Mouse (Mus musculus): ENCODE measurements around the gene Gm6899. TPM values are rescaled to one million over a fixed set of nuclear protein-coding genes. Genes with fewer than 3 reads are reported as not detected.

The Gm6899 gene
- polyA plus RNA-seq (2012; rRNA removed) = not detected in 2 replicates

- Histone ChIP-seq H3K4me1 (ENCODE audit: control insufficient read depth, insufficient read depth, insufficient read length, low read length) (peaks cover 2% of the 10 kb centered on the region; the same call in 1 of the 2 replicates), H3K27ac (ENCODE audit: insufficient read depth, low read depth, low read length) (peak within 1 kb of the TSS; percentile 73), H3K4me3 (ENCODE audit: low read depth, low read length) (peak within 1 kb of the TSS; percentile 95), H3K27me3 (ENCODE audit: control insufficient read depth, insufficient read depth, low read length) (no peaks in the 10 kb centered on the region; the same call in 1 of the 2 replicates), H3K36me3 (ENCODE audit: control insufficient read depth, insufficient read depth, low read length) (0 out of 2 replicates have a peak, but pooled peaks cover 2% of the 10 kb centered on the region)
- TF ChIP-seq CTCF (IDR thresholded peaks at IDR 0.05; ENCODE audit: extremely low read depth, insufficient read length, insufficient replicate concordance, low read depth, low read length) = peak; percentile 23; the same call in 1 of the 2 replicates
- peak; percentile 66; the same call in 1 of the 2 replicates for TF ChIP-seq POLR2A (IDR thresholded peaks at IDR 0.05; ENCODE audit: low read depth, low read length)
- under 1% methylated on average over 60 of the region's 60 CpGs for WGBS
These were observed at the start of gene Gm6899, which contains the start of gene Vrk2 for GRCm38 (mm10) chr11:26593061-26594059. Gene Gm6899 (plus strand): TSS chr11:26593241. Gene Vrk2 (minus strand): TSS chr11:26593999.

GRCm38 (mm10) chr11:26551551-26551950 lies 41.5 kb upstream of the Gm6899 start:
- 0 out of 2 replicates have a peak, but pooled peaks cover 2% of the 10 kb centered on the region for H3K36me3 ChIP-seq (ENCODE audit: control insufficient read depth, insufficient read depth, low read length)
- TF ChIP-seq POLR2A (IDR thresholded peaks at IDR 0.05; ENCODE audit: low read depth, low read length) (no peak), CTCF (IDR thresholded peaks at IDR 0.05; ENCODE audit: extremely low read depth, insufficient read length, insufficient replicate concordance, low read depth, low read length) (no peak)
- no peaks in the 10 kb centered on the region for H3K4me1 ChIP-seq (ENCODE audit: control insufficient read depth, insufficient read depth, insufficient read length, low read length)
- WGBS = 87% methylated on average over 3 of the region's 3 CpGs
- H3K27me3 ChIP-seq (ENCODE audit: control insufficient read depth, insufficient read depth, low read length) = no peaks in the 10 kb centered on the region
- H3K4me3 ChIP-seq (ENCODE audit: low read depth, low read length) = no peak overlapping the region
- no peak overlapping the region for H3K27ac ChIP-seq (ENCODE audit: insufficient read depth, low read depth, low read length)

DNA sequence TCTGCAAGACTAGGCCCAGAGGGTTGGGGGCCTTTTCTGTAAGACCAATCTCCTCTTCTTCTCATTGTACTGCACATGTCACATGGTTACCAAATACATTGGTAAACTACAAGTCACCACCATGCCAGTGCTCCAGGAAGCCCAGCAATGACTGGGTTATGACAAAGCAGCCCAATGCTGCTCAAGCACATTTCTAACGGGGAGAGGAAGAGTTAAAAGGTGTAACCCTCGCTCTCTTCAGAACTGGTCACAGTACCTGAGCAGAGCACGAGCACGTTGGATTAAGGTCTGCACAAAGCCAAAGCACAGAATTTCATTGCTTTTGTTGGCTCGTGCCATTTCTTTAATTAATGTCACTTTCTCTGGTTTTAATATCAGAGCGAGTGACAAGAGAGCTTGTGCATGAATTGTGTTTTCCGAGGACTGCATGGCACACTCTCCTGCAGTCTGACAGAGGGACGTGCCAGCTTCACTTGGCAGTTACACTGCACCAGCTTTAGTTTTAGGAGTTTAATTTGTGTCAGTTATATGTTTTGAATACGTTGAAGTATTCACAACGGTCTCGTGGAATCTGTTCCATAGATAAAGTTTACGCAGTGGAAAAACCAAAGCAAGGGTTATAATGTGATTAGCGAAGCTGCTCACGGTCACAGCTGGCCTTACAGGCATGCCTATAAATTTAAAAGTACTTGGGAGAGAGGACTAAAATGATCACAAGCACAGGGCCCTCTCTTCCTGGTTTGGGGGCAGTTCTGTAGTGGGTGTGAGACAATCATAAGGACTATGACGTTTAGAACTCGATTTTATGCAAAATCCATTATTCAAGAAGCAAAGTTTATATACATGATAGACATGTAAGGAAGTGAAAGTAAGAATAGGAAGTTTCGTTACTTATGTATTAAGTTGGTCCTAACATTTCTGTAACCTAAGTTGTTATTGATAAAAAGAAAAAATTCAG lies 7.4 kb upstream of the Gm6899 start:
- Histone ChIP-seq H3K4me1 (ENCODE audit: control insufficient read depth, insufficient read depth, insufficient read length, low read length) (no peaks in the 10 kb centered on the region; the same call in 1 of the 2 replicates), H3K27ac (ENCODE audit: insufficient read depth, low read depth, low read length) (no peak overlapping the region; the same call in 1 of the 2 replicates), H3K4me3 (ENCODE audit: low read depth, low read length) (no peak overlapping the region), H3K36me3 (ENCODE audit: control insufficient read depth, insufficient read depth, low read length) (0 out of 2 replicates have a peak, but pooled peaks cover 6% of the 10 kb centered on the region), H3K27me3 (ENCODE audit: control insufficient read depth, insufficient read depth, low read length) (no peaks in the 10 kb centered on the region)
- 86% methylated on average over 17 of the region's 17 CpGs for WGBS
- no peak for TF ChIP-seq POLR2A (IDR thresholded peaks at IDR 0.05; ENCODE audit: low read depth, low read length)

GRCm38 (mm10) chr11:26586367-26587183 lies 6.5 kb upstream of the Gm6899 start:
- WGBS = 77% methylated on average over 6 of the region's 6 CpGs

GRCm38 (mm10) chr11:26587184-26587524 lies 5.9 kb upstream of the Gm6899 start:
- Histone ChIP-seq H3K27me3 (ENCODE audit: control insufficient read depth, insufficient read depth, low read length) (no peaks in the 10 kb centered on the region), H3K4me1 (ENCODE audit: control insufficient read depth, insufficient read depth, insufficient read length, low read length) (no peaks in the 10 kb centered on the region; the same call in 1 of the 2 replicates)

More at GRCm38 (mm10) chr11:26586367-26587183, 6.5 kb upstream of the Gm6899 start:
- H3K27me3 ChIP-seq (ENCODE audit: control insufficient read depth, insufficient read depth, low read length) = no peaks in the 10 kb centered on the region
- TF ChIP-seq POLR2A (IDR thresholded peaks at IDR 0.05; ENCODE audit: low read depth, low read length) (no peak), CTCF (IDR thresholded peaks at IDR 0.05; ENCODE audit: extremely low read depth, insufficient read length, insufficient replicate concordance, low read depth, low read length) (no peak)
- H3K27ac ChIP-seq (ENCODE audit: insufficient read depth, low read depth, low read length) = no peak overlapping the region
- H3K4me1 ChIP-seq (ENCODE audit: control insufficient read depth, insufficient read depth, insufficient read length, low read length) = no peaks in the 10 kb centered on the region; the same call in 1 of the 2 replicates
- H3K36me3 ChIP-seq (ENCODE audit: control insufficient read depth, insufficient read depth, low read length) = 0 out of 2 replicates have a peak, but pooled peaks cover 6% of the 10 kb centered on the region
- no peak overlapping the region for H3K4me3 ChIP-seq (ENCODE audit: low read depth, low read length)

More at GRCm38 (mm10) chr11:26587184-26587524, 5.9 kb upstream of the Gm6899 start:
- WGBS = 91% methylated on average over 1 of the region's 1 CpGs
- H3K36me3 ChIP-seq (ENCODE audit: control insufficient read depth, insufficient read depth, low read length) = 0 out of 2 replicates have a peak, but pooled peaks cover 6% of the 10 kb centered on the region
- TF ChIP-seq CTCF (IDR thresholded peaks at IDR 0.05; ENCODE audit: extremely low read depth, insufficient read length, insufficient replicate concordance, low read depth, low read length) (no peak), POLR2A (IDR thresholded peaks at IDR 0.05; ENCODE audit: low read depth, low read length) (no peak)
- no peak overlapping the region for H3K27ac ChIP-seq (ENCODE audit: insufficient read depth, low read depth, low read length)
- no peak overlapping the region for H3K4me3 ChIP-seq (ENCODE audit: low read depth, low read length)

All from small intestine, adult 2 months (tissue).